Mouse (Mus musculus) heart, embryonic 14.5 days (tissue): Measurements from ENCODE around the gene Elmo3. TPM values are rescaled to one million over a fixed set of nuclear protein-coding genes. Genes with fewer than 3 reads are reported as not detected.

Source experiments
- ATAC-seq: fragments of 200-750 bp; cut with Nextera tagmentation; 2 replicates; pipeline ENCODE4 v1.8.0; 2017; ENCODE audit warnings: low read depth, moderate TSS enrichment; ENCODE audit not compliant: insufficient number of reproducible peaks, insufficient read depth, low FRiP score
- H3K27ac ChIP-seq, 2 experiments: fragments of 200-500 bp in 1 of 2; fragments of 300-500 bp in 1 of 2; sonication (generic) in 1 of 2; replicated peaks in 1 of 2; 2 replicates each; pipeline ENCODE4 v1.5.1; 2012 to 2014; ENCODE audit warnings: low read depth in 2 of 2, low read length in 2 of 2, control low read depth in 1 of 2, mild to moderate bottlenecking in 1 of 2, mixed read lengths in 1 of 2; ENCODE audit not compliant: control insufficient read depth in 1 of 2, insufficient read depth in 1 of 2
- H3K27me3 ChIP-seq: fragments of 300-500 bp; sonication (generic); 2 replicates; pipeline ENCODE4 v1.6.1; 2014; ENCODE audit warnings: mild to moderate bottlenecking, low read length, control low read depth; ENCODE audit not compliant: control insufficient read depth, insufficient read depth
- H3K36me3 ChIP-seq: fragments of 300-500 bp; sonication (generic); 2 replicates; pipeline ENCODE4 v1.6.1; 2014; ENCODE audit warnings: mild to moderate bottlenecking, control low read depth, low read length, mixed read lengths; ENCODE audit not compliant: control insufficient read depth, insufficient read depth
- H3K4me1 ChIP-seq, 2 experiments: fragments of 200-500 bp in 1 of 2; fragments of 300-500 bp in 1 of 2; sonication (generic) in 1 of 2; 2 replicates each; pipeline ENCODE4 v1.6.1; 2012 to 2014; ENCODE audit warnings: low read length in 2 of 2, control low read depth in 1 of 2, mixed read lengths in 1 of 2; ENCODE audit not compliant: control insufficient read depth in 2 of 2, insufficient read depth in 2 of 2
- H3K4me2 ChIP-seq: fragments of 300-500 bp; sonication (generic); 2 replicates; pipeline ENCODE4 v1.6.1; 2014; ENCODE audit warnings: mild to moderate bottlenecking, low read length
- H3K4me3 ChIP-seq, 2 experiments: fragments of 200-500 bp in 1 of 2; fragments of 300-500 bp in 1 of 2; sonication (generic) in 1 of 2; 2 replicates each; pipeline ENCODE4 v1.5.1; 2012 to 2014; ENCODE audit warnings: low read length in 2 of 2, mild to moderate bottlenecking in 2 of 2, control low read depth in 1 of 2, low read depth in 1 of 2, moderate library complexity in 1 of 2; ENCODE audit not compliant: control insufficient read depth in 1 of 2, insufficient read depth in 1 of 2
- H3K9ac ChIP-seq: fragments of 300-500 bp; sonication (generic); 2 replicates; pipeline ENCODE4 v1.6.1; 2014; ENCODE audit warnings: mild to moderate bottlenecking, low read length
- H3K9me3 ChIP-seq: fragments of 300-500 bp; sonication (generic); 2 replicates; pipeline ENCODE4 v1.6.1; 2016; ENCODE audit warnings: low read length, control low read depth; ENCODE audit not compliant: control insufficient read depth
- WGBS: fragments of 180-500 bp; shearing (Covaris S2); extraction: QIAGEN DNeasy Blood & Tissue Kit; methylation state at CpG from one replicate; pipeline ENCODE4 v1.1.7; 2014; 5-methylcytosine and 5-hydroxymethylcytosine counted together
- polyA plus RNA-seq: library from polyadenylated mRNA; unstranded; fragments of >200 nt; fragmentation: Nextera tagmentation; extraction: Ambion mirVana; gene quantifications from 2 replicates; pipeline ENCODE4 v1.2.1, GENCODE M21; 2014

Elmo3 gene
- polyA plus RNA-seq, 1 experiment from 2014 or later: 3.4 TPM

- H3K27ac ChIP-seq: peak overlapping the region; percentile 35 to 92; a peak in 3 of 4 replicates
- H3K4me1 ChIP-seq: peaks cover 37 to 54% of the 10 kb centered on the region in 2 experiments
- no peaks in the 10 kb centered on the region for H3K27me3 ChIP-seq
- H3K9ac ChIP-seq: peak overlapping the region; percentile 32; the same call in 1 of the 2 replicates
- H3K4me3 ChIP-seq: no peak overlapping the region
- peak overlapping the region; percentile 97 for H3K4me2 ChIP-seq
- WGBS: 36% methylated on average over 7 of the region's 7 CpGs
- no peak for ATAC-seq
- no peaks in the 10 kb centered on the region for H3K9me3 ChIP-seq
- H3K36me3 ChIP-seq: 0 out of 2 replicates have a peak, but pooled peaks cover 5% of the 10 kb centered on the region
These were observed 39.9 kb downstream of the Elmo3 start for GRCm38 (mm10) chr8:105345061-105345975.

GRCm38 (mm10) chr8:105346611-105347427, 41.4 kb downstream of the Elmo3 start:
- Histone ChIP-seq H3K27me3 (0 out of 2 replicates have a peak, but pooled peaks cover 5% of the 10 kb centered on the region), H3K9me3 (no peaks in the 10 kb centered on the region), H3K36me3 (0 out of 2 replicates have a peak, but pooled peaks cover 5% of the 10 kb centered on the region), H3K4me2 (peak overlapping the region; percentile 97), H3K9ac (peak overlapping the region; percentile 78), H3K4me3 (peak overlapping the region; percentile 64 to 77), H3K4me1 (peaks cover 31 to 45% of the 10 kb centered on the region in 2 experiments), H3K27ac (peak overlapping the region; percentile 78 to 92)
- 2% methylated on average over 30 of the region's 34 CpGs for WGBS
- peak; percentile 51 for ATAC-seq

GRCm38 (mm10) chr8:105347428-105348221, 42.2 kb downstream of the Elmo3 start, which contains the start of gene Fhod1:
Fhod1 (minus strand) TSS chr8:105347953.
- Histone ChIP-seq H3K27ac (peak within 1 kb of the TSS; percentile 78 to 92), H3K4me2 (peak within 1 kb of the TSS; percentile 97), H3K36me3 (0 out of 2 replicates have a peak, but pooled peaks cover 5% of the 10 kb centered on the region), H3K4me1 (peaks cover 31 to 45% of the 10 kb centered on the region in 2 experiments), H3K9me3 (no peaks in the 10 kb centered on the region), H3K9ac (peak within 1 kb of the TSS; percentile 78), H3K4me3 (peak within 1 kb of the TSS; percentile 64 to 77), H3K27me3 (0 out of 2 replicates have a peak, but pooled peaks cover 5% of the 10 kb centered on the region)
- ATAC-seq: peak; percentile 87
- under 1% methylated on average over 52 of the region's 53 CpGs for WGBS

GRCm38 (mm10) chr8:105348450-105349095, 43.2 kb downstream of the Elmo3 start, which contains the start of gene Slc9a5:
Slc9a5 (plus strand) TSS chr8:105348843.
- no peak for ATAC-seq

GRCm38 (mm10) chr8:105349096-105349771, 43.8 kb downstream of the Elmo3 start:
- Histone ChIP-seq H3K9me3 (no peaks in the 10 kb centered on the region), H3K27me3 (0 out of 2 replicates have a peak, but pooled peaks cover 5% of the 10 kb centered on the region), H3K4me3 (peak overlapping the region; percentile 64 to 77), H3K4me1 (peaks cover 30 to 40% of the 10 kb centered on the region in 2 experiments), H3K27ac (no peak overlapping the region), H3K36me3 (no peaks in the 10 kb centered on the region), H3K9ac (peak overlapping the region; percentile 78), H3K4me2 (peak overlapping the region; percentile 97)
- WGBS: 1% methylated on average over 16 of the region's 48 CpGs
- ATAC-seq: no peak

More at GRCm38 (mm10) chr8:105348450-105349095, 43.2 kb downstream of the Elmo3 start, which contains the start of gene Slc9a5:
- Histone ChIP-seq H3K27me3 (0 out of 2 replicates have a peak, but pooled peaks cover 5% of the 10 kb centered on the region), H3K4me3 (peak within 1 kb of the TSS; percentile 64 to 77), H3K4me1 (peaks cover 31 to 42% of the 10 kb centered on the region in 2 experiments), H3K36me3 (no peaks in the 10 kb centered on the region), H3K27ac (peak within 1 kb of the TSS; percentile 78 to 92), H3K4me2 (peak within 1 kb of the TSS; percentile 97), H3K9me3 (no peaks in the 10 kb centered on the region), H3K9ac (peak within 1 kb of the TSS; percentile 78)
- under 1% methylated on average over 34 of the region's 34 CpGs for WGBS

- Histone ChIP-seq H3K4me1 (peaks cover 28 to 30% of the 10 kb centered on the region in 2 experiments), H3K9me3 (no peaks in the 10 kb centered on the region), H3K27ac (no peak overlapping the region), H3K4me2 (peak overlapping the region; percentile 97), H3K9ac (no peak overlapping the region), H3K36me3 (no peaks in the 10 kb centered on the region), H3K4me3 (peak overlapping the region in 1 of 2 experiments; percentile 77; a peak in 1 of 4 replicates), H3K27me3 (0 out of 2 replicates have a peak, but pooled peaks cover 5% of the 10 kb centered on the region)
- no peak for ATAC-seq
- WGBS: 22% methylated on average over 7 of the region's 7 CpGs
These were observed 44.8 kb downstream of the Elmo3 start for GRCm38 (mm10) chr8:105350186-105350585.
